Mouse (Mus musculus): ENCODE results near the gene Hist1h4c.

The Hist1h4c gene

DNA sequence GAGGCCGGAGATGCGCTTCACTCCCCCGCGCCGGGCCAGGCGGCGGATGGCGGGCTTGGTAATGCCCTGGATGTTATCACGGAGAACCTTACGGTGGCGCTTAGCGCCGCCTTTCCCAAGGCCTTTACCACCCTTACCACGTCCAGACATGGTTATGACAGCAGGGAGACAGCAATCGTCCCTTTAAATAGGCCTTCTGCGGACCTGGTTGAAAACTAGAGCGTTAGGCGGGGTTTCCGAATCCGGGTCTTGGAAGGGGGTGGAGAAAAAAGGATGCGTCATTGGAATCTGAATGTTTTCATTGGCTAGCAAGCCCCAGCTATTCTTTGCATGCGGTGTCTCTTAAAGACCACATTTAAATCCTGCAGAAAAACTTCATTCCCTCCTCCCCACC, at the start of gene Hist1h4c:
Gene Hist1h4c (minus strand): TSS at position 155 of the 394 bp plus-strand sequence.
- peak; percentile 97 to 98 for DNase-seq

DNA sequence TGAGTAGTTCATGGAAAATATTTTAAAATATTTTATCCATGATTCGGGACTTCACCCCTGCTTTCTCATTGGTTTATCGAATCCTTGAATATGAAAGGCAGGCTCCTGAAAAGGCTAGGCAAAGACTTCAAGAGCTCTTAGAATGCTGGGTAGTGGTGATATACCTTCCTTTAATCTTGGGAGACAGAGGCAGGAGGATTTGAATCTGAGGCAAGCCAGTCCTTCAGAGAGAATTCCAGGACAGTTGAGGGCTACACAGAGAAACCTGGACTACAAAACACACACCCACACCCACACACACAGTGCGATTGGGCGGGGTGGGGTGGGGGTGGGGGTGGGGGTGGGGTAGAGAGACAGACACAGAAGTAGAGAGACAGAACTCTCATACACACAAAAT, 49.6 kb upstream of the Hist1h4c start:
- DNase-seq = no peak

DNA sequence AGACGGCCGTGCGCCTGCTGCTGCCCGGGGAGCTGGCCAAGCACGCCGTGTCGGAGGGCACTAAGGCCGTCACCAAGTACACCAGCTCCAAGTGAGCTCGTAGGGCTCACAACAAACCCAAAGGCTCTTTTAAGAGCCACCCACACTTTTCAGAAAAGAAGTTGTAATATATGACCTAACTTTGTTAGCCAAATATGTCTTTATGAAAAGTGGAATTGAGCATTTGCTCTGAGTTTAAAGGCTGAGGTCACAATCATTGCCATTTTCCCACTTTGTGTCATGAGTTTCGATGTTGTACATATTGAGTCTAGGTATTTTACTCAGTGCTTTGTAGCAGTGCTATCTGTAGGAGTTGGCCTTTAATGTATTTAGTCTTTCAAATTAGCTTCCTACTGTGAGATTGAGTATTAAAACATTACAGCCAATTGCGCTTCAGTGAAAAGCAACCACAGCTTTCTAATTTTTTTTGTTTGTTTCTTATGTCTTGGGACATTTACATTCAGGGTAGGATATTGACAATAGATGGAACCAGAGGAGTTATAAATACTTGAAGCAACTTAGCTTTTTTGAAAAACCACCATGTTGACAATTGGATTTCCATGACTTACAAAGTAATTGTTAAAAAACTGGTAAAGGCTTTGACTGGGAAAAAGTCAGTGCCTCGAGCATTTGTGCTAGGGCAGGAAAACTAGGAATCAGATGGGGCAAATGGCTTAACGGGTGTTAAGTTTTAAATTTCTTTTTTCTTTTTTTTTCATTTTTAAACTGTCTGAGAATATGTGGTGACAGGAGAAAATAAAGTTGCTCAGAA, 49.0 kb upstream of the Hist1h4c start:
- no peak for DNase-seq

DNA sequence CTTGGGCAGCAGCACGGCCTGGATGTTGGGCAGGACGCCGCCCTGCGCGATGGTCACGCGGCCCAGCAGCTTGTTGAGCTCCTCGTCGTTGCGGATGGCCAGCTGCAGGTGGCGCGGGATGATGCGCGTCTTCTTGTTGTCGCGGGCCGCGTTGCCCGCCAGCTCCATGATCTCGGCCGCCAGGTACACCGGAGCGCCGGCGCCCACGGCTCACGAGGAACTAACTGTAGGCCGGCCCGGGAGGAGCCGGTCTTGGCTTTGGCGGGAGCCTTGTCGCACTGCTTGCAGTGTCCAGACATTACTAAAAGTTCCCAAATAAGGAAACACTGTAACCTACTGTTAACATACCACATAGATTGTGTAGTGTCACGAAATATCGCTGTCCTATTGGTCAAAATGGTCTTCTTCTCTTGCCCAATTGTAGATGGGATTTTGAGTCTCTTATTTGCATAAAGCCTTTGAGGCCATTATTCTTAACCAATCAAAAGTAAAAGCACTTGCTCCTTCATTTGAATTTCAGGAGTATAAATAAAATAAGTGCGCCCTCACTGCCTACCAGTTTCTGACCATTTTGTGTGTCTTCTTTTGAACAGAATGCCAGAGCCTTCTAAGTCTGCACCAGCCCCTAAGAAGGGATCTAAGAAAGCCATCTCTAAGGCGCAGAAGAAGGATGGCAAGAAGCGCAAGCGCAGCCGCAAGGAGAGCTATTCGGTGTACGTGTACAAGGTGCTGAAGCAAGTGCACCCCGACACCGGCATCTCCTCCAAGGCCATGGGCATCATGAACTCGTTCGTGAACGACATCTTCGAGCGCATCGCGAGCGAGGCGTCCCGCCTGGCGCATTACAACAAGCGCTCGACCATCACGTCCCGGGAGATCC, 48.2 kb upstream of the Hist1h4c start, which contains the start of gene Hist1h2bb:
Gene Hist1h2bb (plus strand): TSS at position 534 of the 880 bp plus-strand sequence.
- peak; percentile 42 to 72 for DNase-seq

DNA sequence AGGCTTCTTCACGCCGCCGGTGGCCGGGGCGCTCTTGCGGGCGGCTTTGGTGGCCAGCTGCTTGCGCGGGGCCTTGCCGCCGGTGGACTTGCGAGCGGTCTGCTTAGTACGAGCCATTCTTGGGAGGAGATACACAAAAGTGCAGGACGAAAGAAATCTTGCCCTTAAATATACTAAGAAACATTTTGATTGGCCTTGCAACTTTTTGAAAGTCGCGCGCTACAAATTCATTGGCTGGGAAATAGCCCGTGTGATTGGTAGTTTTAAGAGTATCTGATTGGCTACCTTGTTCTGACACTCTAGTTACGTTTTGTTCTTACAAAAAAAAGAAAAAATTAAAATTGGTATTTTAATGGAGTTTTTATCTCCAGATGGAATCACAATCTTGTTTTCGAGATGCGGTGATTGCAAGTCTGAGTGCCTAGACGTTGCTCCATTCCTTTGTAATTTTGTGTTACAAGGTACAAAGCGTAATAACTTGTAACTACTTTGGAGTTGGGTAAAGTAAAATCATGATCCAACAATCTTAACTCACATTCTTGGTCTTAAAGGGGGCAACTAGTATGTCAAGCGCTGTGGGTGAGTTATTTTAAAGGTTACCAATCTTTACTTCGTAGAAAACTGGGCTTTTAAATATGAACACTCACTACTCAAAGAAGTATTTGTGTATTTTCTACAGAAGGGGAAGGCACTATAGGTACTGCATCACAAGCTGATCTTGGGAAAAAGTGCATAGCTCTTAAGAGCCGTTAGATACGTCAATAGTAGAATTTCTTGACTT, 47.3 kb upstream of the Hist1h4c start, which contains the start of gene Hist1h3c:
Gene Hist1h3c (minus strand): TSS at position 222 of the 781 bp plus-strand sequence.
- peak; percentile 89 to 94 for DNase-seq

DNA sequence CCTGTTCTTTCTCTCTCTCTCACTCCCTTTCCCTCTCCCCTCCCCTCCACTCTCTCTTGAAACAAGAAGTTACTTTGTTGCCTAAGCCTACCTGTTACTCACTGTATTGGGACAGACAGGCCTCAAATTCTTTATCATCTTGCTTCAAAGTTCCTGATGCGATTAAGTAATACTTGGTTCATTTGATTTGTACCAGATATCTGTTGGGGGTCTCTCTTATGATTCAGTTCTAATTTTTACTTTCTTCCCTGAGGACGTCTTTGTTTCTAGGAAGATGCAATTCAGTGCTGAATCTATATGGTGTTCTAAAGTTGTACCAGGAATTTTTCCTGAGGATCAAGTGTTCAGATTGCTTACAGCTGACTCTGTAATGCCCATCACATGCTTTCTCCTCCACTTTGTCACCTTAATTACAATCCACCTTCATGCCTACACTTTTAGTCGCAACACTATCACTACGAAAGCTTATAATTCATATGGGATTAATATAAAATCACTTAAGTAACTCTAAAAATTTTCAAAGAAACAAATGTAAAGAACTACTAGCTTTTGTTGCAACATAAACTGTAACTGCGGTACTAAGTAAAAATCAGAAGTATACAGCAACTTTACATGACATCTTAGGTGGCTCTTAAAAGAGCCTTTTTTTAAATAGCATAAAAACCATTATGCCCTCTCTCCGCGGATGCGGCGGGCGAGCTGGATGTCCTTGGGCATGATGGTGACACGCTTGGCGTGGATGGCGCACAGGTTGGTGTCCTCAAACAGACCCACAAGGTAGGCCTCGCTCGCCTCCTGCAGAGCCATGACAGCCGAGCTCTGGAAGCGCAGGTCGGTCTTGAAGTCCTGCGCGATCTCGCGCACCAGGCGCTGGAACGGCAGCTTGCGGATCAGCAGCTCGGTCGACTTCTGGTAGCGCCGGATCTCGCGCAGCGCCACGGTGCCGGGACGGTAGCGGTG, 46.4 kb upstream of the Hist1h4c start:
- no peak for DNase-seq

DNA sequence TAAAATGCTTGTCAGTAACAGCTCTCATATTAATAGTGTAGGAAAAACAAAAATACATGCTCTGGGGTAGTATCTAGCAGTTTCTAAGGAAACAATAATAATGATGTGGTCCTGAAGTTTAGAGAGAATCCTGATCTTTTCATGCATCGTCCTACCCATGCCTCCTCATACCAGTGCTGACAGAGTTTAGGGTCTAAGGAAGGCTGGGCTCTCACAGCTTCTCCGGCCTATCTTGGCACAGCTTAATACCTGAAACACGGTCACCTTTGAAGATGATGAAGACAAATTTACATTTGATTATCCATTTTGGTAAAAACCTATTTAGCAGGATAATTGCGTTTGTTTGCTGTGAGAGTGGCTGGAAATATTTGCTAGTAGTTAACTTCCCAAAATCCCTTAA, 45.7 kb upstream of the Hist1h4c start:
- no peak for DNase-seq

DNA sequence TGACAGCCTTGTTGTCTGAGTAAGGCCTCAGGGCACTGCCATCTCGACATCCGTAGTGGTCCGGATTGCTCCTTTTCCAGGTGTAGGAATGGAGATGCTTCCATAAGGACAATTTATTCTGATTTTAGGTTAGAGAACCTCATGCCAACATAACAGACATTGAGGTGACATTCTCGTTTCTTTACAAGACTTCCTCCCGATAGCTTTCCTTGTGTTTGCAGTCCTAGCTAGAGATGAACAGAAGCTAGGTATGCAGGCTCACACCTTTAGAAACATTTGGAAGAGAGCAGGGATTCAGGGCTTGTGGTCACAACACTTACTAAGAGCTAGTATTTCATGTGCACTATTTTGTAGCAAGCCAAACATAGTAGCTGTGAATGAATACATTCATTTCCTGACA, 45.0 kb upstream of the Hist1h4c start:
- no peak for DNase-seq

DNA sequence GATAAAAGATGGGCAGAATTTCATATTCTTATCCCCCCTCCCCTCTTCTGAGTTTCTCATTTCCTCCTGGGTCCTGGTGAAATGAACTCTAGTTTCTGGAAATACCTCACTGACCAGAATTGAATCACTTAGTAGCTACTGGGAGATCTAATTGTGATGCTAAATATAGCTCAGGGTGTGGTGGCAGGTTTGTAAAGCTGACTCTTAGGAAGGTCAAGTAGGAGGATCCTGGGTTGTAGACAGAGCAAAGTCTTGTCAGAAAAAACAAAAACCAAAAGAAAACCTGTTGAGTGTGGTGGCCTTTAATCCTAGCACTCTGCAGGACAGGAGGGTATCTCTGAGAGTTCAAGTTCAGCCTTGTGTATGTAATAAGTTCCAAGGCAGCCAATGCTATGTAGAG, 43.8 kb upstream of the Hist1h4c start:
- DNase-seq = no peak

DNA sequence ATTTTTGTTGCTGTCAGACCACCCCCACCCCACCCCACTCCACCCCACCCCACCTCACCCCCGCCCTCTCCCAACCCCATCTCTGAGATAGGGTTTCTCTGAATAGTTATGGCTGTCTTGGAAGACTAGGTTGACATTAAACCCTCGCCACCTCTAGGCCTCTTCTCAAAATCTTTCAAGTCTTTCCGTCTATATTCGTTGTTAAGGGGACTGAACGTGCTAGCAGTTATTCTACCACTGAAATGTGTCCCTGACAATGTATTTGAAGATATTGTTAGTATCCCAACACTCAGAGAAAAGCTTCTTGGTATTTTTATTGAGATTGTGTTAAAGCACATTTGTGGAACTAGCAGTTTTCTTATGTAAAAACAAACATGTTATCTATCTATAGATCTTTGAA, 42.7 kb upstream of the Hist1h4c start:
- no peak for DNase-seq

DNA sequence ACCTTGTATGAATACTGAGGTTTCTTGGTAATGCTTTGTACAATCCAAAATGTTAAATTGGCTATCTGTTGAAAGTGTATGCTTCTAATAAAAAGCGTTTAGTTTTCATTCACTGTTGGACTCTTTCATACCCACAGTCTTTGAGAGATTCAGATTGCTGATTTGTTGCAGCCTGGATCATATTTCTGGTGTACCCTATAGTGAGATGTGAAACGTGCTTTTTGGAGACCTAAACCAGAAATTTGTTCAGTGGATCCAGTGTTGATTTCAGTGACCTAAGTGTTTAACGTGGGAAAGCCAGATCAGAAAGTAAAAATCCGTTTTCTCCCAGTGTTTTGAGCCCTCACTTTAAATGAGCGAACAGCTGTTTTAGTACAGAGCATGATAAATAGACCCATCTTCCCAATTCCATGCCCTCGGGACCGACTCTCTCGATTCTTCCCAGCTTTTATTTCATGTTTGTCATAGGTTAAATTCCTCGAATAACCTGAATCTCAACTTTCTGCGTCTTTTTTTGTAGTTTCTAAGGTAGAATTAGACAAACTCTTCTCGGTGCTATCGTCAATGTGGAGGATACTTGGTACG, 42.1 kb upstream of the Hist1h4c start:
- no peak for DNase-seq

DNA sequence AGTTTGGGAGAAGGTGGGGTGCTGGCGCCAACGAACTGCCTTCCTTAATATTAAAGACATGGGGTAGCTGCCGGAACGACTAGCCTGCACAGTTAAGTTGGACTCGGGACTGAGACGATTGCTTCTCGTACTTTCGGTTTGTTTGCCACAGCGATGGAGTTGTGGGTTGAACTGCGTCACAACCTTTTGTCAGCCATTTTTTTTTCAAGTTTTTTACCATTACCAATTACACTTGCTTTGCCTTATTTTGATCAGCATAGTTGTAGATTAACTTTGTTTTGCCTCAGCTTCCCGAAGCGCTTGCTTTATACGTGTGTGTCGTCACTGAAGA, 41.6 kb upstream of the Hist1h4c start:
- no peak for DNase-seq

DNA sequence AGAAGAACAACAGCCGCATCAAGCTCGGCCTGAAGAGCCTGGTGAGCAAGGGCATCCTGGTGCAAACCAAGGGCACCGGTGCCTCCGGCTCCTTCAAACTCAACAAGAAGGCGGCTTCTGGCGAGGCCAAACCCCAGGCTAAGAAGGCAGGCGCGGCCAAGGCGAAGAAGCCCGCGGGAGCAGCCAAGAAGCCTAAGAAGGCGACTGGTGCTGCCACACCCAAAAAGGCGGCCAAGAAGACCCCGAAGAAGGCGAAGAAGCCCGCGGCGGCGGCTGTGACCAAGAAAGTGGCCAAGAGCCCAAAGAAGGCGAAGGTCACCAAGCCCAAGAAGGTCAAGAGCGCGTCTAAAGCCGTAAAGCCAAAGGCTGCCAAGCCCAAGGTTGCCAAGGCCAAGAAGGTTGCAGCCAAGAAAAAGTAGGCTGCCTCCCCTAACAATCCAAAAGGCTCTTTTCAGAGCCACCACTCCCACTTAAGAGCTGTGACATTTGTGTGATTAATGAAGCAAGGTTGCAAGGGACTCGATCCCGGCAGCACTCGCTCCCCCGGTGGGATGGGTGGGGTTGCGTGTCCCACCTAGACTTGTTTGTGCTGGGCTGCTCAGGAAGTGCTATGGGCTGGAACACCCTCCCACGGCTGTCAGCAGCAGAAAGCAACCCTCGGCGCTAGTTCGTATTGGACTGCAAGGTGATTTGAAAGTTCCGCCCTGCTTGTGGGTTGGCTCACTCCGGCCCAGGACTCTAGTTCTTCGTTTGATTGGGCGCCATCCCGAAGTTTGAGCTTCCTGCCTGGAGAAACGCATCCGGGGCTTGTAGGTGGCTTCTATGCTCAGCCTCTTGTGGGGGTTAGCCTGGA, 41.0 kb upstream of the Hist1h4c start:
- DNase-seq = peak; percentile 96 to 98

DNA sequence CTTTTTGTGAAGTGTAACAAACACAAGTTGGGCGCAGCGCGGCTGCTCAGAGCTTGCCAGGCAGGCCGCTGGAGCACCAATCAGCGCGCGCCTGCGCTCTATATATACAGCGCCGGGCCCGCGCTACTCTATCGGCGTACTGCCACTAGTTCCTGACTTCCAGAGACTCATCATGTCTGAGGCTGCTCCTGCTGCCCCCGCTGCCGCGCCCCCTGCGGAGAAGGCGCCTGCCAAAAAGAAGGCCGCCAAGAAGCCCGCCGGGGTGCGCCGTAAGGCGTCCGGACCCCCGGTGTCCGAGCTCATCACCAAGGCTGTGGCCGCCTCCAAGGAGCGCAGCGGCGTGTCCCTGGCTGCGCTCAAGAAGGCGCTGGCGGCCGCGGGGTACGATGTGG, 40.4 kb upstream of the Hist1h4c start, which contains the start of gene Hist1h1c:
Gene Hist1h1c (plus strand): TSS at position 132 of the 392 bp plus-strand sequence.
- peak; percentile 87 to 95 for DNase-seq

DNA sequence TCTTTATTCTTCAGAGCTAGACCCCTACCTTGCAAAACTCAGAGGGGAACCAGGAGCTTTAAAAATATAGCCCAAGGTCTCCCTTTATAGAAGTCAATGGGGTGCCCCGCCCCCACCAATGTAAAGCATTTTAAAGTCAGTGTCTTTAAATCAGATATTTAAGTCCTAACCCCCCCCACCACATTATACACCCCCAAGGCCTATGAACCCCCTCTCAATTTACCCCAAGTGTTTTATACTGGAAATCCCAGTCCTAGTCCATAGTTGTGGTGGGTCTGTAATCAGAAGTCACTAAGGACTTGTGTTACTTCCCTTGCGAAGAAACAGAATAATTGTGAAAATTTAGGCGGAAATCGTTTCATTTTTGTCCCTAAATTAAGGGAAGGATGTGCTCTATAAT, 39.8 kb upstream of the Hist1h4c start:
- DNase-seq = peak in 1 of 2 experiments; percentile 25

DNA sequence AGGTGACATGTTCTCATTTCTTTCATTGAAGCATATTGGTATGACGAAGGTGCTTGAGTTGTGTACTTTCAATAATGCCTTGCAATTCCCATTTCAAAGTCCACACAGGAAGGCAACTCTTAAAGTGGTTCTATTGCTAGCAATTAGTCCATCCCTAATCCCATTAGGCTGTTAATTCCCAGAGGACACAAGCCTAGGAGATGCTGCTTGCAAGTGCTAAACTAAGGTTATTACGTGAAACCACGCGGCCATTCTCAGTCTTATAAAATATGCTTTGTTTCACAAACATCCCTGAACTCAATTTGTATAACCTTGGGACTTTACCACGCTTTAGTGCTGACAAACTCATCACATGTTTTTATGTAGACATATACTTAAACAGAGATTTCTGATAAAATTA, 38.8 kb upstream of the Hist1h4c start:
- DNase-seq = no peak

DNA sequence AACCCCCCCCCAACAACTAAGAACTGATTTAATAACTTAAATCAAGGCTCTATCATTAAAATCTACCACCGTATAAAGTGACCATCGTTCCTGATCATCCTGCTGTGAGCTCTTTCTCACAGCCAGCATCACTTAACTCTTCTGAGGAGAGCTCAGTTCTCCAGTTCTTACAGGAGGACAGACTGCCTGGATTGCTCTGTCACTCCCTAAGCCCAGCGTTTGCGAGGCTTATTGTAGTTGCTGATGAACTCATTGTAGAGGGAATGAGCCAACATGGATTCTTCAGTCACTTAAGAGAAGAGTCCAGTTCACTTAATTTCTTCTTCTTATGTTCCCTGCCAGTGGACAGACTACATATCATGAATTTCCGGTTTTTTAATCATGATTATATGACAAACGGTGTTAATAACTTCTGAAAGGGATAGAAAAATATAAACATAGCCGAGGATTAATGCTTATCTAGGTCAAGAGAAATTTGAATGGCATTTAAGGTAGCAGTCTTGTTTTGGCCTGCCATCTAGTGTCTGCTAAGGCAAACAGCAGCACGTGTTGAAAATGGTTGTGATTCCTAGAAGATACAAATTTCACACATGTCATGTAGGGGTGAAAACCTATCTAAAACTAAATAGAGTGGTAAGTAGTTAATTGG, 34.0 kb upstream of the Hist1h4c start:
- DNase-seq = peak in 1 of 2 experiments; percentile 51

DNA sequence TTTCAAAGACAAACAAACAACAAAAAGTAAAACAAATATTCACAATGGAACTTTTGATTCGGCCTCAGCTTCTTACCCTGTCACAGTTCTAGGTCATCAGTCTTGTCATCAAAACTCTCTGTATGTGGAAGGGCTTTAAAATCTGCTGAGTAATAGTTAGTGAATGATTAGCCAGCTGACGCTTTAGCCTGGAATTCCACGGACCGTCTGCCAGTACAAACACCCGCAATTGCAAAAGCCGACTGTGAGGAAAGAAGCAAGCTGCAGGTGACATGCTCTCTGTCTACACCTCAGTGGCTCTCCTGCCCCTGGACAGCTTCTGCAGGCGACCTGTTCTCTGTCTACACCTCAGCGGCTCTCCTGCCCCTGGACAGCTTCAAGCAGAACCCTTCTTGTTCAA, 32.2 kb upstream of the Hist1h4c start:
- peak; percentile 65 to 84 for DNase-seq

DNA sequence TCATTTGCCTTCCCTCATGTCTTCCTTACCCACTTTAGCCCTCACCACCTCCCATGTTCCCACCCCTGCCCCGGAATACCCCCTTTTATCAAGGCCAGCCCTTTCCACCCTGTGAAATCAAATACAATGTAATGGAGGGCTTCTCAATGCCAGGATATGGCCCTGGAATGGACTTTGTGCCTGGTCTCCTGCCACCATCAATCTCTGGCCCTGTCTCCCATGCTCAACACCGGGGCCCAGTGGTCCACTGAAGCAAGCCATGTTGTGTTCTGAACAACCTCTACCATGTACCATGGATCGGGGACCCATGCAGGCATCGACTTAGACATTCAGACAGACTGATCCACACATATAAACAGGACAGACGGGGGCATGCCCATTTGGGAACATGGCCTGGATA, 31.5 kb upstream of the Hist1h4c start:
- DNase-seq = no peak

DNA sequence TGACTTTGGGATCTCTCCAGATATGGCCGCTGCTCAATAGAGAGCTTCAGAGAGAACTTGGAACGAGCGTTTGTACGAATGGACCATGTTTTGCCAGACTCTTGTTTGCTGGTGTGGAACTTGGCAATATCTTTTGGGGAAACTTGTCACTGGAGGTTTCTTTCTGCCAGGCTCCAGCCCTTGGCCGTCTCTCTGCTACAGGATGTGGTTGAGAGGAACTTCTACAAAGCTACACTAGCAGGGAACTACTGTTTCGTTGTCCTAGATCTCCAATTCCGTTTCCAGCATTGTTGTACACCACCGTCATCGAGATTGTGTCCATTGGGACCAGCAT, 30.9 kb upstream of the Hist1h4c start:
- DNase-seq = no peak

Measured in kidney, postnatal 25 days (tissue).